Comparison of ENCODE assay signal across 9 mouse cellular contexts in the genomic region with DNA sequence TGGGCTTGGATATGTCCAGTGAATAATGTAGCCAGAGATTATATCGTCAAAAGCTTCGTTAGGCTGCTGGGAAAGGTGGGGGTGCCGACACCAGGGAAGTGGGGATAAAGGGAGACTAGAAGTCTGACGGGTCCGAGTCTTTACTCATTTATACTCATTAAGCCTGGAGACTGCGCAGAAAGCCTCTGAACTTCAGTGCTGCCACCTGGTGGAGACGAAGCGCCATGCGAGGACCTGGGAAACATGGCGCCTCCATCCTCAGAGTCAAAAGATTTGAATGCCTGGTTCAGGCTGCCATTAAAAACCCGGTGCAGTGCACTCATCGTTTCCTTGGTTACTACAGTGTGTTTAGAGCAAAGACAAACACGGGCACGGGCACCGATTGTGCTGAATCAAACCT.
DNase-seq lines count a peak whose midpoint lies in the region; ATAC-seq and TF ChIP-seq lines count a peak whose summit lies in the region.
"Had no signal": no experiment of that assay in that cellular context is flagged by ENCODE, and none has a peak within 500 bp of the region (broad histone marks: within the 10 kb centered on the region; RNA-seq: fewer than 3 reads in every experiment).

No protein-coding gene starts in this region.

- TF ChIP-seq CTCF in C2C12 (IDR thresholded peaks at IDR 0.05; ENCODE audit: control insufficient read depth, insufficient read depth, insufficient read length) (peak; percentile 72), MEL (IDR thresholded peaks at IDR 0.05 in 2 of 3, conservative IDR thresholded peaks at IDR 0.05 in 1 of 3; ENCODE audit: control insufficient read depth in 1 of 3, insufficient read depth in 1 of 3, low read depth in 2 of 3, low read length in 3 of 3, poor library complexity in 1 of 3, severe bottlenecking in 1 of 3) (peak; percentile 44 to 73 (median 62))
- peak; percentile 89 for TF ChIP-seq CTCF in heart, adult 2 months (IDR thresholded peaks at IDR 0.05)
- peak; percentile 75 for TF ChIP-seq CTCF in liver, postnatal 0 days (IDR thresholded peaks at IDR 0.05; ENCODE audit: low read depth)
- peak; percentile 81 for TF ChIP-seq CTCF in small intestine, adult 2 months (IDR thresholded peaks at IDR 0.05; ENCODE audit: extremely low read depth, insufficient read length, insufficient replicate concordance, low read depth, low read length)

- H3K79me3 ChIP-seq in C2C12 (ENCODE audit: low read depth), result no peaks in the 10 kb centered on the region

- H3ac ChIP-seq in C2C12 (ENCODE audit: control insufficient read depth, insufficient read length, low read depth), result no peak overlapping the region

- H3K79me2 ChIP-seq in C2C12 (ENCODE audit: control insufficient read depth, insufficient read depth) (no peaks in the 10 kb centered on the region), MEL (ENCODE audit: control insufficient read depth, insufficient read depth, low read length, poor library complexity) (no peaks in the 10 kb centered on the region)
- no peaks in the 10 kb centered on the region for H3K79me2 ChIP-seq in heart, adult 2 months (replicated peaks; ENCODE audit: control insufficient read depth, insufficient read depth, low read length)

- no peaks in the 10 kb centered on the region for H3K4me1 ChIP-seq in MEL (ENCODE audit: control insufficient read depth in 1 of 2, insufficient read depth in 2 of 2, low read length in 2 of 2)
- H3K4me1 ChIP-seq in heart, adult 2 months (ENCODE audit: control insufficient read depth, insufficient read depth, low read length), result no peaks in the 10 kb centered on the region; the same call in 1 of the 2 replicates
- 0 out of 2 replicates have a peak, but pooled peaks cover 6% of the 10 kb centered on the region for H3K4me1 ChIP-seq in kidney, embryonic 15.5 days
- no peaks in the 10 kb centered on the region for H3K4me1 ChIP-seq in liver, postnatal 0 days (ENCODE audit: insufficient read depth)
- H3K4me1 ChIP-seq in small intestine, adult 2 months (ENCODE audit: control insufficient read depth, insufficient read depth, insufficient read length, low read length), result no peaks in the 10 kb centered on the region
- H3K4me1 ChIP-seq: liver, embryonic 13.5 days had no signal

- H3K4me2 ChIP-seq in kidney, embryonic 15.5 days, result peak overlapping the region; percentile 33
- no peak overlapping the region for H3K4me2 ChIP-seq in liver, postnatal 0 days (ENCODE audit: low read depth, low read length)
- H3K4me2 ChIP-seq: liver, embryonic 13.5 days had no signal

- H3K27ac ChIP-seq in MEL (ENCODE audit: control insufficient read depth, low read depth, low read length), result no peak overlapping the region
- H3K27ac ChIP-seq in heart, adult 2 months, result no peak overlapping the region; the same call in 1 of the 2 replicates
- no peak overlapping the region for H3K27ac ChIP-seq in kidney, embryonic 15.5 days
- H3K27ac ChIP-seq in liver, postnatal 0 days (ENCODE audit: low read depth), result no peak overlapping the region
- H3K27ac ChIP-seq in small intestine, adult 2 months (ENCODE audit: insufficient read depth, low read depth, low read length), result no peak overlapping the region
- H3K27ac ChIP-seq: liver, embryonic 13.5 days had no signal

- 45% methylated on average over 15 of the region's 15 CpGs for WGBS in heart, adult 2 months
- WGBS in kidney, embryonic 15.5 days, result 57% methylated on average over 15 of the region's 15 CpGs
- 46% methylated on average over 15 of the region's 15 CpGs for WGBS in liver, postnatal 0 days (ENCODE audit: insufficient replicate concordance)
- WGBS in small intestine, adult 2 months, result 39% methylated on average over 15 of the region's 15 CpGs

- TF ChIP-seq RAD21 in MEL (IDR thresholded peaks at IDR 0.05; ENCODE audit: low read depth, low read length), result peak; percentile 36

- H3K4me3 ChIP-seq in C2C12 (ENCODE audit: insufficient read depth, poor library complexity, severe bottlenecking) (no peak overlapping the region), MEL (ENCODE audit: control insufficient read depth in 1 of 2, insufficient read depth in 1 of 2, low read depth in 2 of 2, low read length in 2 of 2) (no peak overlapping the region)
- H3K4me3 ChIP-seq in heart, adult 2 months, result no peak overlapping the region
- no peak overlapping the region for H3K4me3 ChIP-seq in kidney, embryonic 15.5 days (replicated peaks)
- no peak overlapping the region for H3K4me3 ChIP-seq in liver, postnatal 0 days (ENCODE audit: low read depth, low read length)
- H3K4me3 ChIP-seq in small intestine, adult 2 months (ENCODE audit: low read depth, low read length), result no peak overlapping the region
- H3K4me3 ChIP-seq: liver, embryonic 13.5 days had no signal

- H3K9me3 ChIP-seq in MEL (replicated peaks; ENCODE audit: insufficient read depth, low read length), result no peaks in the 10 kb centered on the region
- no peaks in the 10 kb centered on the region for H3K9me3 ChIP-seq in kidney, embryonic 15.5 days (replicated peaks)
- no peaks in the 10 kb centered on the region for H3K9me3 ChIP-seq in liver, postnatal 0 days (ENCODE audit: low read length)
- H3K9me3 ChIP-seq: liver, embryonic 13.5 days had no signal

- no peak for TF ChIP-seq POLR2A in MEL (IDR thresholded peaks at IDR 0.05; ENCODE audit: control insufficient read depth in 1 of 2, insufficient read depth in 1 of 2, low read depth in 1 of 2, low read length in 2 of 2, poor library complexity in 1 of 2)
- no peak for TF ChIP-seq POLR2A in heart, adult 2 months (IDR thresholded peaks at IDR 0.05; ENCODE audit: insufficient read depth, low read depth, low read length)
- TF ChIP-seq POLR2A in small intestine, adult 2 months (IDR thresholded peaks at IDR 0.05; ENCODE audit: low read depth, low read length), result no peak

- ATAC-seq in kidney, embryonic 15.5 days (replicated peaks; ENCODE audit: low FRiP score), result no peak
- no peak for ATAC-seq in liver, postnatal 0 days
- ATAC-seq in erythroid progenitor cell, adult 5-6 weeks (replicated peaks; ENCODE audit: low FRiP score, poor library complexity, severe bottlenecking), result no peak

- intact Hi-C loops in heart, adult 2 months (cut with DNase I), result no loop called here

- DNase-seq in MEL (ENCODE audit: low read depth, low spot score), result peak; percentile 29
- peak; percentile 67 to 75 for DNase-seq in cerebellum, postnatal 14 days
- peak; percentile 64 to 81 for DNase-seq in heart, adult 2 months
- DNase-seq in liver, postnatal 0 days, result peak; percentile 48
- DNase-seq: liver, embryonic 13.5 days had no signal

- H3K36me3 ChIP-seq in C2C12 (ENCODE audit: control insufficient read depth, insufficient read depth), result no peaks in the 10 kb centered on the region
- no peaks in the 10 kb centered on the region for H3K36me3 ChIP-seq in MEL (ENCODE audit: control insufficient read depth in 1 of 2, insufficient read depth in 2 of 2, low read length in 2 of 2)
- H3K36me3 ChIP-seq in heart, adult 2 months (ENCODE audit: control insufficient read depth, insufficient read depth, low read length), result no peaks in the 10 kb centered on the region
- no peaks in the 10 kb centered on the region for H3K36me3 ChIP-seq in kidney, embryonic 15.5 days
- H3K36me3 ChIP-seq in liver, postnatal 0 days (replicated peaks; ENCODE audit: insufficient read depth, low read length), result no peaks in the 10 kb centered on the region
- H3K36me3 ChIP-seq in small intestine, adult 2 months (ENCODE audit: control insufficient read depth, insufficient read depth, low read length), result no peaks in the 10 kb centered on the region
- H3K36me3 ChIP-seq: liver, embryonic 13.5 days had no signal

- no peak for TF ChIP-seq EP300 in MEL (IDR thresholded peaks at IDR 0.05; ENCODE audit: low read depth in 1 of 2, low read length in 2 of 2)
- TF ChIP-seq EP300 in heart, adult 2 months (IDR thresholded peaks at IDR 0.05; ENCODE audit: insufficient read depth, low read depth, low read length), result 0 out of 2 replicates have a peak, but pooled peaks have one; percentile 32
- TF ChIP-seq EP300 in liver, postnatal 0 days (IDR thresholded peaks at IDR 0.05; ENCODE audit: low read depth), result no peak

- H3K27me3 ChIP-seq in C2C12 (ENCODE audit: control insufficient read depth, insufficient read depth, insufficient read length), result no peaks in the 10 kb centered on the region
- no peaks in the 10 kb centered on the region for H3K27me3 ChIP-seq in MEL (ENCODE audit: control insufficient read depth in 1 of 2, insufficient read depth in 2 of 2, low read length in 2 of 2)
- peaks cover 1% of the 10 kb centered on the region; the same call in 1 of the 2 replicates for H3K27me3 ChIP-seq in heart, adult 2 months (ENCODE audit: control insufficient read depth, insufficient read depth, low read length)
- H3K27me3 ChIP-seq in kidney, embryonic 15.5 days, result no peaks in the 10 kb centered on the region
- no peaks in the 10 kb centered on the region for H3K27me3 ChIP-seq in liver, postnatal 0 days (ENCODE audit: insufficient read depth, low read length)
- no peaks in the 10 kb centered on the region for H3K27me3 ChIP-seq in small intestine, adult 2 months (ENCODE audit: control insufficient read depth, insufficient read depth, low read length)
- H3K27me3 ChIP-seq: liver, embryonic 13.5 days had no signal

- no peak overlapping the region for H3K9ac ChIP-seq in MEL (ENCODE audit: control insufficient read depth, low read depth, low read length, poor library complexity, severe bottlenecking)
- H3K9ac ChIP-seq in heart, adult 2 months (ENCODE audit: low read depth, low read length), result no peak overlapping the region
- H3K9ac ChIP-seq in kidney, embryonic 15.5 days, result no peak overlapping the region
- no peak overlapping the region for H3K9ac ChIP-seq in liver, postnatal 0 days (replicated peaks)
- H3K9ac ChIP-seq: liver, embryonic 13.5 days had no signal

TF ChIP-seq in C2C12, 6 proteins besides CTCF, POLR2A, EP300 and RAD21:
- no peak for TF ChIP-seq MYOG (IDR thresholded peaks at IDR 0.05; ENCODE audit: control insufficient read depth, extremely low read depth, insufficient read length)
- TF ChIP-seq FOSL1 (IDR thresholded peaks at IDR 0.05; ENCODE audit: insufficient read depth, low read length, poor library complexity, severe bottlenecking), result no peak
- no peak for TF ChIP-seq MAX (IDR thresholded peaks at IDR 0.05)
- TF ChIP-seq USF1 (IDR thresholded peaks at IDR 0.05; ENCODE audit: low read depth), result no peak
- no peak for TF ChIP-seq CEBPB (IDR thresholded peaks at IDR 0.05; ENCODE audit: low read depth)
- TF ChIP-seq MYOD1 (IDR thresholded peaks at IDR 0.05; ENCODE audit: control insufficient read depth, insufficient read length, low read depth), result no peak

TF ChIP-seq in MEL, 35 proteins besides CTCF, POLR2A, EP300 and RAD21 (continues in another document):
- TF ChIP-seq ZC3H11A (IDR thresholded peaks at IDR 0.05; ENCODE audit: low read depth, low read length) (peak; percentile 11; the same call in 1 of the 2 replicates), E2F4 (IDR thresholded peaks at IDR 0.05; ENCODE audit: borderline replicate concordance, low read depth, low read length) (no peak), ETS1 (IDR thresholded peaks at IDR 0.05; ENCODE audit: low read depth, low read length) (no peak), POLR2AphosphoS5 (IDR thresholded peaks at IDR 0.05; ENCODE audit: borderline replicate concordance, low read depth, low read length) (no peak), SMC3 (IDR thresholded peaks at IDR 0.05; ENCODE audit: low read depth, low read length) (peak; percentile 72), SIN3A (IDR thresholded peaks at IDR 0.05; ENCODE audit: low read length) (no peak), TCF12 (IDR thresholded peaks at IDR 0.05; ENCODE audit: low read depth, low read length) (no peak), CHD2 (IDR thresholded peaks at IDR 0.05; ENCODE audit: low read length) (no peak)
